ENCODE assay signal across 8 mouse cellular contexts in the genomic region with DNA sequence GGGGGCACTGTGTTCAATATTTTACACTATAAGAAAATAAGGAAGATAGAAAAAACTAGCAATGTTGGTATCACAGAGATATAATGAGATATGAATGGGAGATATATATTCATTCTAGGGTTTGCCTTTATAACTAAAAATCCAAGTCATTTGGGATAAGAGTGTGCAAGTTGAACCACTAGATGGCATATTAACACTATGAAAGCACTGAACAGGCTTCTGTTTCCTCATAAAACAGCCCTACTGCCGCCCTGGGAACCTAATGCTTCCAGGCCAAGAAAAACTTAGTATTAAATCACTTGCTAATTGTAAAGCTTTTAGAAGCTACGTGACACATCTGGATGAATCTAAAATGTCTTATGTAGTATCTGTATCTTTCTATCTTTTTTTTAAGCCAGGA.
DNase-seq lines count a peak whose midpoint lies in the region; ATAC-seq lines count a peak whose summit lies in the region.
"Had no signal": no experiment of that assay in that cellular context is flagged by ENCODE, and none has a peak within 500 bp of the region (broad histone marks: within the 10 kb centered on the region; RNA-seq: fewer than 3 reads in every experiment).

No protein-coding gene starts in this region.

- H3K27me3 ChIP-seq in liver, embryonic 11.5 days (replicated peaks; ENCODE audit: control insufficient read depth, insufficient read depth, low read length): no peaks in the 10 kb centered on the region

- no peak overlapping the region for H3K27ac ChIP-seq in liver, embryonic 11.5 days (ENCODE audit: low read depth, low read length)

- 43% methylated on average over 2 of the region's 2 CpGs for WGBS in liver, embryonic 11.5 days

- 0 out of 2 replicates have a peak, but pooled peaks have one; percentile 60 for ATAC-seq in liver, embryonic 11.5 days (replicated peaks; ENCODE audit: low FRiP score)
- ATAC-seq in common myeloid progenitor, adult 5-6 weeks (replicated peaks; ENCODE audit: low read depth, poor library complexity, severe bottlenecking): peak; percentile 85
- peak; percentile 51 for ATAC-seq in granulocyte monocyte progenitor cell, adult 5-6 weeks (replicated peaks; ENCODE audit: poor library complexity, severe bottlenecking)

- H3K4me2 ChIP-seq in liver, embryonic 11.5 days: no peak overlapping the region

- H3K9me3 ChIP-seq in liver, embryonic 11.5 days (ENCODE audit: control insufficient read depth, low read length): no peaks in the 10 kb centered on the region

- H3K36me3 ChIP-seq in liver, embryonic 11.5 days (ENCODE audit: control insufficient read depth, insufficient read depth, low read length): no peaks in the 10 kb centered on the region

- DNase-seq in liver, embryonic 11.5 days (ENCODE audit: low spot score): no peak
- DNase-seq in liver: no peak
- DNase-seq in left cerebral cortex, postnatal 4 days: peak; percentile 6
- peak; percentile 16 for DNase-seq in retina, adult 2 months (ENCODE audit: low read depth, low spot score)
- DNase-seq in urinary bladder, postnatal 4 days (ENCODE audit: low spot score in 2 of 2): no peak

- intact Hi-C loops in left cerebral cortex, postnatal 4 days (cut with DNase I): loop anchor here (2.0 to 10.0 kb wide), 2 partner anchors 424 to 542 kb away; no protein-coding TSS in a partner anchor

- no peak overlapping the region for H3K4me3 ChIP-seq in liver, embryonic 11.5 days (ENCODE audit: low read depth, low read length)
- H3K4me3 ChIP-seq: erythroblast, embryonic 14.5 days had no signal

- no peak overlapping the region for H3K9ac ChIP-seq in liver, embryonic 11.5 days (ENCODE audit: low read depth, low read length)

- no peaks in the 10 kb centered on the region for H3K4me1 ChIP-seq in liver, embryonic 11.5 days (replicated peaks; ENCODE audit: control insufficient read depth, insufficient read depth, low read length)

Comparison
In these comparisons a context has a peak if more than half of its experiments do, and no peak if none do; other contexts are left out.
1. DNase-seq: peak in left cerebral cortex, postnatal 4 days (single experiment) and retina, adult 2 months (single experiment); none in liver, embryonic 11.5 days (single experiment), liver (single experiment) and urinary bladder, postnatal 4 days (0 of 2).
2. Peak in every context shown above with its lines, with median percentiles within 50 percentile points of each other: ATAC-seq.